ENCODE assay signal across 9 mouse cellular contexts in the genomic region with DNA sequence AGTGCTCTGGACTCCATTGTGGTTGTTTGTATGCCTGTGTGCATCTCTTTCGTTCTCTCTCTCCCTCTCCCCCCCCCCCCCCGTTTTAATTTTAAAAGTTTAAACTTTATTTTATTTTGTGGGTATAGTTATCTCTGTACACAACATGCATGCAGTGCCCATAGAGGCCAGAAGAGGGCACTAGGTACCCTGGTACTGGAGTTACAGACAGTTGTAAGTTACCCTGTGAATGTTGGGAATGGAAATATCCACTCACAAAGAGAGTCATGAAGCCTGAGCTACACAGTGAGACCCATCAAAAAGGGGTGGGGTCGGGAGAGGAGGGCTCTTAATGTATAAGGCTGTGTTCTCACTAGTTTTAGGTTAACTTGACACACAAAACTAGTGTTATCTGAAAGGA. TPM values are rescaled to one million over a fixed set of nuclear protein-coding genes. Genes with fewer than 3 reads are reported as not detected.
DNase-seq lines count a peak whose midpoint lies in the region; ATAC-seq and TF ChIP-seq lines count a peak whose summit lies in the region.
"Had no signal": no experiment of that assay in that cellular context is flagged by ENCODE, and none has a peak within 500 bp of the region (broad histone marks: within the 10 kb centered on the region; RNA-seq: fewer than 3 reads in every experiment).

No protein-coding gene starts in this region.

- H3K27me3 ChIP-seq in embryonic facial prominence, embryonic 10.5 days (replicated peaks; ENCODE audit: low read depth, poor library complexity, severe bottlenecking): peaks cover 29% of the 10 kb centered on the region
- H3K27me3 ChIP-seq in intestine, embryonic 15.5 days (replicated peaks): no peaks in the 10 kb centered on the region
- no peaks in the 10 kb centered on the region for H3K27me3 ChIP-seq in liver, adult 2 months (ENCODE audit: control insufficient read depth, insufficient read depth, low read length)

- peak; percentile 29 for DNase-seq in right cerebral cortex, adult 18-20 months
- no peak for DNase-seq in right cerebral cortex, postnatal 36 days (ENCODE audit: low spot score in 2 of 2)
- peak; percentile 23 for DNase-seq in adrenal gland, adult 8-10 months
- DNase-seq in embryonic facial prominence, embryonic 10.5 days (ENCODE audit: low spot score): peak; percentile 63
- DNase-seq in liver, adult 2 months (ENCODE audit: extremely low read depth, low read depth, low spot score): peak; percentile 26
- DNase-seq in retina, embryonic 14.5 days (ENCODE audit: low spot score): peak; percentile 76
- DNase-seq in yolk sac, embryonic 10.5 days (ENCODE audit: low spot score): no peak
- DNase-seq: liver, embryonic 13.5 days had no signal

- no peak for TF ChIP-seq POLR2A in liver, adult 2 months (IDR thresholded peaks at IDR 0.05; ENCODE audit: extremely low read depth, insufficient read depth, low read length)

- H3K27ac ChIP-seq in embryonic facial prominence, embryonic 10.5 days (replicated peaks): no peak overlapping the region
- no peak overlapping the region for H3K27ac ChIP-seq in intestine, embryonic 15.5 days
- H3K27ac ChIP-seq in liver, adult 2 months (replicated peaks; ENCODE audit: insufficient read depth, low read depth, low read length): no peak overlapping the region
- H3K27ac ChIP-seq: liver, embryonic 13.5 days had no signal

- H3K4me1 ChIP-seq in embryonic facial prominence, embryonic 10.5 days: peaks cover 7% of the 10 kb centered on the region; the same call in 1 of the 2 replicates
- H3K4me1 ChIP-seq in intestine, embryonic 15.5 days (replicated peaks): no peaks in the 10 kb centered on the region
- H3K4me1 ChIP-seq in liver, adult 2 months (ENCODE audit: control insufficient read depth, insufficient read depth, low read length): no peaks in the 10 kb centered on the region
- H3K4me1 ChIP-seq: liver, embryonic 13.5 days had no signal

- H3K9ac ChIP-seq in intestine, embryonic 15.5 days: no peak overlapping the region
- no peak overlapping the region for H3K9ac ChIP-seq in liver, adult 2 months (ENCODE audit: low read depth, low read length)
- H3K9ac ChIP-seq: liver, embryonic 13.5 days had no signal

- peak; percentile 52 for TF ChIP-seq CTCF in liver, adult 2 months (IDR thresholded peaks at IDR 0.05; ENCODE audit: low read depth, low read length)

- H3K79me2 ChIP-seq in liver, adult 2 months (ENCODE audit: control insufficient read depth, insufficient read depth, low read length): no peaks in the 10 kb centered on the region

- H3K4me2 ChIP-seq in intestine, embryonic 15.5 days (replicated peaks): no peak overlapping the region
- H3K4me2 ChIP-seq: liver, embryonic 13.5 days had no signal

- H3K9me3 ChIP-seq in embryonic facial prominence, embryonic 10.5 days: no peaks in the 10 kb centered on the region
- H3K9me3 ChIP-seq in intestine, embryonic 15.5 days: no peaks in the 10 kb centered on the region
- H3K9me3 ChIP-seq: liver, embryonic 13.5 days had no signal

- H3K36me3 ChIP-seq in embryonic facial prominence, embryonic 10.5 days (replicated peaks): no peaks in the 10 kb centered on the region
- no peaks in the 10 kb centered on the region for H3K36me3 ChIP-seq in intestine, embryonic 15.5 days
- H3K36me3 ChIP-seq in liver, adult 2 months (ENCODE audit: control insufficient read depth, insufficient read depth, low read length): no peaks in the 10 kb centered on the region
- H3K36me3 ChIP-seq: liver, embryonic 13.5 days had no signal

- H3K4me3 ChIP-seq in embryonic facial prominence, embryonic 10.5 days: no peak overlapping the region
- no peak overlapping the region for H3K4me3 ChIP-seq in intestine, embryonic 15.5 days (replicated peaks)
- no peak overlapping the region for H3K4me3 ChIP-seq in liver, adult 2 months (ENCODE audit: insufficient read depth, low read depth, low read length)
- H3K4me3 ChIP-seq: liver, embryonic 13.5 days had no signal

- 25% methylated on average over 3 of the region's 3 CpGs for WGBS in embryonic facial prominence, embryonic 10.5 days
- WGBS in intestine, embryonic 15.5 days: 25% methylated on average over 3 of the region's 3 CpGs
- WGBS in liver, adult 2 months: 38% methylated on average over 3 of the region's 3 CpGs

- ATAC-seq in intestine, embryonic 15.5 days: 0 out of 2 replicates have a peak, but pooled peaks have one; percentile 14

RNA-seq across cellular contexts. Expression of gene Npl, which starts 1.0 kb away (rescaled TPM):
- 1 to 10 TPM; 3.0 to 6.7 (median 4.7) TPM for total RNA-seq in adrenal gland, adult 8-10 months (2022)
- 6.7 and 7.8 TPM in 2 replicates for polyA plus RNA-seq in embryonic facial prominence, embryonic 10.5 days (2016; fragmentation: Nextera tagmentation; extraction: Ambion mirVana)
- 78.8 and 84.8 TPM in 2 replicates for polyA plus RNA-seq in intestine, embryonic 15.5 days (2015; fragmentation: Nextera tagmentation; extraction: Ambion mirVana)
- total RNA-seq in liver, adult 2 months (2014; rRNA removed): 1.4 and 2.5 TPM in 2 replicates
- polyA plus RNA-seq in liver, adult 2 months (2012; rRNA removed): 0.21 and 0.40 TPM in 2 replicates

Comparison
In these comparisons a context has a peak if more than half of its experiments do, and no peak if none do; other contexts are left out.
1. DNase-seq: peak in right cerebral cortex, adult 18-20 months (single experiment), adrenal gland, adult 8-10 months (single experiment), embryonic facial prominence, embryonic 10.5 days (single experiment), liver, adult 2 months (single experiment) and retina, embryonic 14.5 days (single experiment); none in right cerebral cortex, postnatal 36 days (0 of 2) and yolk sac, embryonic 10.5 days (single experiment).